Comparison of ENCODE assay signal across 9 mouse cellular contexts in genomic region chr15:101210228-101210627, GRCm38 (mm10). TPM values are rescaled to one million over a fixed set of nuclear protein-coding genes. Genes with fewer than 3 reads are reported as not detected.
DNase-seq lines count a peak whose midpoint lies in the region; ATAC-seq lines count a peak whose summit lies in the region.
"Had no signal": no experiment of that assay in that cellular context is flagged by ENCODE, and none has a peak within 500 bp of the region (broad histone marks: within the 10 kb centered on the region; RNA-seq: fewer than 3 reads in every experiment).

No protein-coding gene starts in this region.

- H3K4me1 ChIP-seq in kidney, embryonic 14.5 days (ENCODE audit: control insufficient read depth, insufficient read depth, low read length), result no peaks in the 10 kb centered on the region
- H3K4me1 ChIP-seq in embryonic facial prominence, embryonic 11.5 days (ENCODE audit: control insufficient read depth, insufficient read depth, low read length), result no peaks in the 10 kb centered on the region
- H3K4me1 ChIP-seq: embryonic facial prominence, embryonic 13.5 days had no signal

- peaks cover 66% of the 10 kb centered on the region for H3K36me3 ChIP-seq in kidney, embryonic 14.5 days (ENCODE audit: control insufficient read depth, insufficient read depth, low read length)
- H3K36me3 ChIP-seq in embryonic facial prominence, embryonic 11.5 days (replicated peaks; ENCODE audit: control insufficient read depth, insufficient read depth, low read depth, low read length), result 0 out of 2 replicates have a peak, but pooled peaks cover 2% of the 10 kb centered on the region

- H3K9me3 ChIP-seq in kidney, embryonic 14.5 days (ENCODE audit: control insufficient read depth, low read length), result no peaks in the 10 kb centered on the region
- no peaks in the 10 kb centered on the region for H3K9me3 ChIP-seq in embryonic facial prominence, embryonic 11.5 days (replicated peaks; ENCODE audit: control insufficient read depth, low read length)
- H3K9me3 ChIP-seq: embryonic facial prominence, embryonic 13.5 days had no signal

- no peak overlapping the region for H3K9ac ChIP-seq in kidney, embryonic 14.5 days (ENCODE audit: low read depth, low read length)
- no peak overlapping the region for H3K9ac ChIP-seq in embryonic facial prominence, embryonic 11.5 days (replicated peaks; ENCODE audit: low read length)

- no peak overlapping the region for H3K4me2 ChIP-seq in kidney, embryonic 14.5 days (replicated peaks; ENCODE audit: low read depth, low read length)
- no peak overlapping the region for H3K4me2 ChIP-seq in embryonic facial prominence, embryonic 11.5 days (ENCODE audit: low read depth, low read length)
- H3K4me2 ChIP-seq: embryonic facial prominence, embryonic 13.5 days had no signal

- H3K27ac ChIP-seq in kidney, embryonic 14.5 days (ENCODE audit: low read depth, low read length), result no peak overlapping the region
- no peak overlapping the region for H3K27ac ChIP-seq in embryonic facial prominence, embryonic 11.5 days (replicated peaks; ENCODE audit: low read depth, low read length)
- H3K27ac ChIP-seq: embryonic facial prominence, embryonic 13.5 days had no signal

- DNase-seq in kidney, adult 11 months, result peak; percentile 50
- peak; percentile 84 for DNase-seq in CD4-positive, CD25-positive, alpha-beta regulatory T cell, adult 2 months (ENCODE audit: low read depth, low spot score)
- DNase-seq in adrenal gland, postnatal 10 days, result peak; percentile 79
- DNase-seq in embryonic facial prominence, embryonic 11.5 days (ENCODE audit: low spot score), result peak; percentile 89
- DNase-seq in kidney, postnatal 25 days, result peak; percentile 68 to 84
- peak; percentile 83 for DNase-seq in naive thymus-derived CD4-positive, alpha-beta T cell, adult 2 months (ENCODE audit: low read depth)
- DNase-seq in frontal cortex, postnatal 36 days (ENCODE audit: low spot score in 2 of 2), result no peak

- WGBS in kidney, embryonic 14.5 days, result 72% methylated on average over 6 of the region's 6 CpGs
- WGBS in embryonic facial prominence, embryonic 11.5 days, result 67% methylated on average over 6 of the region's 6 CpGs

- H3K4me3 ChIP-seq in kidney, embryonic 14.5 days (ENCODE audit: low read length), result no peak overlapping the region
- no peak overlapping the region for H3K4me3 ChIP-seq in embryonic facial prominence, embryonic 11.5 days (ENCODE audit: low read depth, low read length)
- H3K4me3 ChIP-seq: embryonic facial prominence, embryonic 13.5 days had no signal

- no peaks in the 10 kb centered on the region for H3K27me3 ChIP-seq in kidney, embryonic 14.5 days (ENCODE audit: control insufficient read depth, insufficient read depth, low read length)
- no peaks in the 10 kb centered on the region for H3K27me3 ChIP-seq in embryonic facial prominence, embryonic 11.5 days (ENCODE audit: control insufficient read depth, insufficient read depth, low read length)
- H3K27me3 ChIP-seq: embryonic facial prominence, embryonic 13.5 days had no signal

- ATAC-seq in kidney, embryonic 14.5 days (ENCODE audit: low FRiP score, low TSS enrichment), result no peak
- no peak for ATAC-seq in embryonic facial prominence, embryonic 11.5 days (replicated peaks; ENCODE audit: insufficient number of reproducible peaks, low FRiP score, low TSS enrichment, low read depth)

RNA-seq across cellular contexts. Expression of gene Grasp, which starts 13.8 kb away (rescaled TPM):
- polyA plus RNA-seq in kidney, embryonic 14.5 days (2014; fragmentation: Nextera tagmentation; extraction: Ambion mirVana), result 5.0 and 5.7 TPM in 2 replicates
- 10 to 100 TPM; 16.4 to 24.0 TPM for total RNA-seq in adrenal gland, postnatal 10 days (2021)
- 5.6 and 6.0 TPM in 2 replicates for polyA plus RNA-seq in embryonic facial prominence, embryonic 11.5 days (2014; fragmentation: Nextera tagmentation; extraction: Ambion mirVana)

RNA-seq across cellular contexts. Expression of gene Acvr1b, which starts 36.4 kb away (rescaled TPM):
- 6.0 and 7.2 TPM in 2 replicates for polyA plus RNA-seq in kidney, embryonic 14.5 days (2014; fragmentation: Nextera tagmentation; extraction: Ambion mirVana)
- 10 to 100 TPM; 10.8 to 13.4 TPM for total RNA-seq in adrenal gland, postnatal 10 days (2021)
- polyA plus RNA-seq in embryonic facial prominence, embryonic 11.5 days (2014; fragmentation: Nextera tagmentation; extraction: Ambion mirVana), result 10.5 and 11.4 TPM in 2 replicates

RNA-seq across cellular contexts. Expression of gene Nr4a1, which starts 43.8 kb away (rescaled TPM):
- 4.5 and 5.0 TPM in 2 replicates for polyA plus RNA-seq in kidney, embryonic 14.5 days (2014; fragmentation: Nextera tagmentation; extraction: Ambion mirVana)
- total RNA-seq in adrenal gland, postnatal 10 days (2021), result 100 to 1,000 TPM in 1 of 2 experiments, 10 to 100 TPM in 1; 95.8 to 589 TPM
- polyA plus RNA-seq in embryonic facial prominence, embryonic 11.5 days (2014; fragmentation: Nextera tagmentation; extraction: Ambion mirVana), result 2.2 and 3.0 TPM in 2 replicates

Comparison
In these comparisons a context has a peak if more than half of its experiments do, and no peak if none do; other contexts are left out.
1. DNase-seq: peak in kidney, adult 11 months (single experiment), CD4-positive, CD25-positive, alpha-beta regulatory T cell, adult 2 months (single experiment), adrenal gland, postnatal 10 days (single experiment), embryonic facial prominence, embryonic 11.5 days (single experiment), kidney, postnatal 25 days (2 of 2) and naive thymus-derived CD4-positive, alpha-beta T cell, adult 2 months (single experiment); none in frontal cortex, postnatal 36 days (0 of 2).